Mouse (Mus musculus): ENCODE measurements around the gene Rsph1.

DNA sequence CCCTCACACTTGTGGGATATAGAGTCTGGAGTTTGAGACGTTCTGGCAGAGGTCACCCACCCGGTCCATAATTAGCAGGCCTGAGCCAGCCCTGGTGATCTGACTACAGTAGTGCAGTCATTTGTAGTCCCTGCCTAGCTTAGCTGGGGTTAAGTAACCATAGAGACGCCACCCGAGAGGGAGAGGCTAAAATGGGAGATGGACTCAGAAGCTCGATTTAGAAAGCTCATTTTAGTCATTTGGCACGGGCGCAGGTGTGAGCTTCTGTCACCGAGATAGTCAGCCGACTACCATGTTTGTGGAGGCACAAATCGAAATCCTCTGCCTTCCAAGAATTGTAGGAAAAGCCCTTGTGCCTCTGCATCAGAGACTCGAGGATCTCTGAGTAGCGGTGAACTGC is 44.2 kb upstream of the Rsph1 start:
- no peak for TF ChIP-seq EP300 (IDR thresholded peaks at IDR 0.05; ENCODE audit: low read depth)
- TF ChIP-seq CTCF (IDR thresholded peaks at IDR 0.05; ENCODE audit: low read depth): no peak
